Mouse (Mus musculus): ENCODE data around the gene Clk1. TPM values are rescaled to one million over a fixed set of nuclear protein-coding genes. Genes with fewer than 3 reads are reported as not detected.
"Not testable (repeated sequence)": the region's sequence is repeated elsewhere in the genome, so short reads cannot be mapped to it uniquely, and the experiment has no call there.

Gene Clk1
- total RNA-seq, 4 experiments from 2014 or later, result 129 to 171 (median 145) TPM

DNA sequence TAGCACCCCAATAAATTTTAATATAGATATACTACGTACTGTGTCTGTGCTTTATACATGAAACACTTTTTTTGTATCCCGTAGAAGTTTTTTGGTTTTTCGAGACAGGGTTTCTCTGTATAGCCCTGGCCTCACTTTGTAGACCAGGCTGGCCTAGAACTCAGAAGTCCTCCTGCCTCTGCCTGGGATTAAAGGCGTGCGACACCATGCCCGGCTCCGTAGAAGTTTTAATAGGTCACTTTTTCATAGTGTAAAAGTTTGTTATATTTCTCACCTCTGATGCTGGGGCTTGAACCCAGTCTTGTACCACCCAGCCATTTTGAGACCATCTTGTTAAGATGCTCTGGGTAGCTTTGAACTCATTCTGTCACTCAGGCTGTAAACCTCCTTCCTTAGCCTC is 16.5 kb downstream of the Clk1 start:
- DNase-seq (ENCODE audit: low spot score in 2 of 2), result no peak

DNA sequence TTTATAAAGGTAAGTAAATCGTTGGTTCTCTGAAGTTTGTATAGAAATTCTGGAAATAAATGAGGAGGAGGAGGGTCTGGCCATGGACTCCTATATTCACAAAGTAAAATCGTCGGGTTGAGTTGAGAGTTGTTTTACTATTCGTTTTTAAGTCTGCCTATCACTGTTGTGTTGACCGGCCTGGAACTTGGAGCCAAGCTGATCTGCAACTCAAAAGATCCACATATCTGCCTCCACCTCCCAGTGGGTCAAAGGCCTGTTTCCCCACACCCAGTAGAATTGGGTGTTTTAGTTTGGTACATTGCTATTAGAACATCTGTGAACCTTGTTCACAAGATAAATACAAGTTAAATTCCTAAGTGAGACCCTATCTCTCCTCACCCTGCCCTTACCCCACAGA is 20.1 kb downstream of the Clk1 start:
- DNase-seq (ENCODE audit: low spot score in 2 of 2), result no peak

DNA sequence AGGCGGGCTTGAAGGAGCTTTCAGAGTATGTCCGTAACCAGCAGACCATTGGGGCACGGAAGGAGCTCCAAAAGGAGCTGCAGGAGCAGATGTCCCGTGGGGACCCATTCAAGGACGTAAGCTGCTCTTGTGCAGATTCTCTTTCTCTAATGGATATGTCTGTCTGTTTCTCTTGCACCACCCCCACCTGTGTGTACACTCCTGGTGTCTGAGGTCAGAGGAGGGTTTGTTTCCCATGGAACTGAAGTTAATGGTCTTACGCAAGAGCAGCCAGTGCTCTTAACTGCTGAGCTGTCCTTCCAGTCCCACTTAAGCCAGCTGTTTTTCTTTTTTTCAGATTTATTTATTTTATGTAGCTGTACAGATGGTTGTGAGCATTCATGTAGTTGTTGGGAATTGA is 22.5 kb downstream of the Clk1 start:
- no peak for DNase-seq (ENCODE audit: low spot score in 2 of 2)

DNA sequence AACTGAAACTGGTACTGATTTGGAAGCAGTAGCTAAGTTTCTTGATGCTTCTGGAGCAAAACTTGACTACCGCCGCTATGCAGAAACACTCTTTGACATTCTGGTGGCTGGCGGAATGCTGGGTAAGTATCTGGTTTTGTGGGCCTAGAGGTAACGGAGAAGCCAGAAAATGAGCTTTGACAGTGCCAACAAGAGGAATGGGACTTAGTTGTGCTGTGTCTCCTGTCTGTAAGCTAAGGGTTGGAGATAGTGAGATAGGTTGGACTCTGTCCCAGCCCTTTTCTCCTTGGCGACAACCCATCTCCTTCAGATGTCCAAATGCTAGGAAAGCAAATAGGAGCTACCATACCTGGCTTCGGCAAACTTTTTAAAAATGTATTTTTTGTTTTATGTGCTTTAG is 26.1 kb downstream of the Clk1 start:
- DNase-seq (ENCODE audit: low spot score in 2 of 2), result no peak

DNA sequence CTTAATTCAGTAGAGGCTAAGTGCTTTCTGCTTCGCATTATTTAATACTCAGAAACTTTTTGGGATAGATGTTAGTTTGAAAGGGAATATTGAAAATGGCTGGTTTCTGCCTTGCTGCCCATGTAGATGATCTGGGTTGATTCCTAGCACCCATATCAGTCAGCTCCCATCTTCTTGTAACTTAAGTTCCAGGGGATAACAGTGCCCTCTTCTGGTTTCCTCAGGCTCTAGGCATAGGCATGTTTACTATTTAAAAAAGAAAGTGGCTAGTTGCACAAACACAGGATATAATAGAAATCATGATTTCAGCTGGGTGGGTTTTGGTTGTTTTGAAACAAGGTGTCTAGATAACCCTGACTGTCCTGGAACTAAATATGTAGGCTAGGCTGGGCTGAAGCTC is 27.7 kb downstream of the Clk1 start:
- no peak for DNase-seq (ENCODE audit: low spot score in 2 of 2)

DNA sequence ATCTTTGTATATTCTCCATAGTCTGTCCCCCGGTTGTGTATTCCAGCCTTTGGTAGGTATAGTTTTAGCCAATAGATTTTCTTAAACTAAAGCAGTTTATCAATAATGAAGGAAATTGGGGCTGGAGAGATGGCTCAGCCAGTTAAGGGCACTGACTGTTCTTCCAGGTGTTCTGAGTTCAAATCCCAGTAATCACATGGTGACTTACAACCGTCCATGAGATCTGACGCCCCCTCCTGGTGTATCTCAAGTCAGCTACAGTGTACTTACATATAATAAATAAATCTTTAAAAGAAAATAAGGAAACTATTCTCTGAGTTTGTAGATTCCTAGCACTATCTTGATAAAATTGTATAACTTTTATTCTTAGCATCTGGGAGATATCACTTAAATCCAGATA is 28.5 kb downstream of the Clk1 start:
- no peak for DNase-seq (ENCODE audit: low spot score in 2 of 2)

DNA sequence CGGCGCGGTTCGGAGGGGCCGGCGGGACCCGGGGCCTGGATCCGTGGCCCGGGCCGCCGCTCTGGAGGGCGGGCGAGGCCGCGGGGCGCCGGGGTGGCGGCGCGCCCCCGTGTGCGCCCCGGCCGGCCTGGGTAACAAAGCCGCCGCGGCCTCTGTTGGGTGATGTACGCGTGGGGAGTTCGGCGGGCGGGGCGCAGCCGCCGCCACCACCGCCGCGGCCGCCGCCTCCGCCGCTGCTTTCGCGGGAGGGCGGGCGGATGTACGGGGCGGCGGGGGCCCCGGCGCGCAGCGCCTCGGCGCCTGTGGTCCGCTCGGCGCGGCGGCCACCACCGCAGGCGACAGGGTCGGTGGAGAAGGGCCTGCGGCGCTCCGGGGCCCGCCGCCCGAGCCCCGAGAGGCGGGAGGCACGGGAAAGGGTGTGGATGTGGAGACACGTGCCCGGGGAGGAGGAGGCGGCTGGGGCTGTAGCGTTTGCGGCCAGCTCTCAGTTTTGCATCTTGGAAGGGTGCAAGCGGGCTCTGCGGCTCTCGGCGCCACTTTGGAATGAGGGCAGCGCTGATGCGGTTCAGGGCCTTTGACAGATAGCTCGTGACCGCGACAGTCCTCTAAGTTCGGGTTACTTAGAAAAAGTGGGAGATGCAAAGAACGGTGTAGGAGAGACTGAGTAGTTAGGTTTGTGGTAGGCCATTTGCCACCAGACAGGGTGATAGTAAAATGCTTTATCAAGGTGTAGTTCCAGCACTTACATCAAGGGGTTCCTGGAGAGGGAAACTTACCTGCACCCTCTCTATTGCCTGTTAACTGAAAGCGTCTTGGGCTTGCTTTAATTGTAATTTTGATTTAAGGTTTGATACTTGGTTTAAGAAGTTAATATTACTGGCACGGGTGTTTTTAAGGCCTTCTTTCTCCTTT is 30.3 kb downstream of the Clk1 start:
- DNase-seq (ENCODE audit: low spot score in 2 of 2), result peak; percentile 26 to 41

DNA sequence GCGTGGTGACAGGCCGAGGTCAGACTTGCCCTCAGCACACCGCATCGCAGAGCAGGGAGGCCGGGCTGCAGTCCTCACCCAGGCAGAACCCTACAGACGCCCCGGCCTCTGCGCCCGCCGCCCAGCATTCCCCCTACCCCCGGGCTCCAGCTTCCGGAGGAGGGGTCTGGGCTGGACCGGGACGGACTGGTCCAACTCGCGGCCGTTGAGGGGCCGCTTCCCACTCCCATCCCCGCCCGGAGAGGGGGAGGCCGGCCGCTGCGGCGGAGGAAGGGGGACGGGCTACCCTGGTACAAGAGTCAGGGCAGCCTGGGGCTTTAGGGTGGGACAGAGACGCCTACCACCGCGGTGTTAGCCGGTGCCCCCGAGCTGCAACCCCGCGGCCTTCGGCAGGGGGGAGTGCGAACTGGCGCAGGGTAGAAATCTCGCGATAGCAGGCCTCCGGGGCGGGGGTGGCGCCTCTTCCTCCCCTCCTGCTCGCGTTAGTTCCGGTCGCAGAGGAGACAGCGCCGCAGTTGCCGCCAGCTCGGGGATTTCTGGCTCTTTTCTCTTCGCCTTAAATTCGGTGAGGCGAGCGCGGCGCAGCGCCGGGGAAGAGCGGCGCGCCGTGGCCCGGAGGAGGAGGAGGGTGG is 31.1 kb downstream of the Clk1 start, which contains the start of gene Bzw1:
Gene Bzw1, plus strand, starts transcription at position 247 of the 632 bp plus-strand sequence.
- peak; percentile 80 to 91 for DNase-seq (ENCODE audit: low spot score in 2 of 2)

DNA sequence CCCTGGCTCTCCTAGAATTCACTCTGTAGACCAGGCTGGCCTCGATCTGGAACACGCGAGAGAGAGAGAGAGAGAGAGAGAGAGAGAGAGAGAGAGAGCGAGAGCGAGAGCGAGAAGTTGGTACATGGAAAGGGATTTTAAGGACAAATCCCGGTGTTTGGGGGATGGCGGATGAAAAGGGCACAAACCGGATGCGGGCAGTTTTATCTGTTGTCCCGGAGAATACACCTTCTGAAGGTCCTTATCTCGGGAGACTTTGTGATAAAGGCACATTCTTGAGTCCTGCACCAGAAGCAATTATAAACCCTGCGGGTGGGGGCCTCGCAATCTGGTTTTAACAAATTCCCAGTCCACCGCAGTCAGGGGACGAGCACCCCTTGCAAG is 31.6 kb downstream of the Clk1 start:
- peak in 1 of 2 experiments; percentile 13 for DNase-seq (ENCODE audit: low spot score in 2 of 2)

DNA sequence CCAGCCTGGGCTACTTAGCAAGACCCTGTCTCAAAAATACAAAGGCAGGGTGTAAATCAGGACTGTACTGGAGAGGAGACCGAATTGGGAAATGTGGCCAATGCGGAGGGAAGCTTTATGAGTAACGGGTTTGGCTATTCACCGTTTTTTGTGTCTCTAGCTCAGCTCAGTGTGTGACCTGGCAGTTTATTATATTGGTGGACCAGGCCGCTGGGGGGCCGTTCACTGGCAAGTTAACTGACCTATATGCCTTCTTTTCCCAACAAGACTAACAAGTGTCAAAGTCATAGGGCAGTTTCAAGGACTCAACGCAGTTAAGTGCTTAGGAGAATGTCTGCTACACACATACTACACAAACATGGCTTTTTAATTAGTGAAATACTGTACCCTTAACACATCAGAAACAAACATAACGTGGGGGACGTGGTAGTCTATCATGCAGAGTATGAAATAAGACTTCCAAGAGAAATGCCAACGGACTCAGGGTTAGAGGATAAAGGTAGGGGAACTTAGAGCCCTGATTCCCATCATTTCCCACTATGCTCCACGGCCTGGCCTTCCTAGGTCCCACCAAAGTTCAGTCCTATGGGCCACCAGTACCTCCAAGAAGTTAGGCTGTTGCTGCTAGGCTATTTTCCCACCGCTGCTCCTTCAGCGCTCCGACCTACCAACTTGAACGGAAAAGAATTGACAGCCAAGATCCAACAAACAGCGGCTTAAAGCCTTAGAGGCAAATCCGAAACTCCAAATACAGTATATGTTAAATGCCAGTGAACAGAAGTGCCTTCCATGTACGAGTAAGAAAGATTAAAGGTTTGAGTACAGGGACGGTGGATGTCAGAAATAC is 32.2 kb downstream of the Clk1 start:
- DNase-seq (ENCODE audit: low spot score in 2 of 2), result no peak

DNA sequence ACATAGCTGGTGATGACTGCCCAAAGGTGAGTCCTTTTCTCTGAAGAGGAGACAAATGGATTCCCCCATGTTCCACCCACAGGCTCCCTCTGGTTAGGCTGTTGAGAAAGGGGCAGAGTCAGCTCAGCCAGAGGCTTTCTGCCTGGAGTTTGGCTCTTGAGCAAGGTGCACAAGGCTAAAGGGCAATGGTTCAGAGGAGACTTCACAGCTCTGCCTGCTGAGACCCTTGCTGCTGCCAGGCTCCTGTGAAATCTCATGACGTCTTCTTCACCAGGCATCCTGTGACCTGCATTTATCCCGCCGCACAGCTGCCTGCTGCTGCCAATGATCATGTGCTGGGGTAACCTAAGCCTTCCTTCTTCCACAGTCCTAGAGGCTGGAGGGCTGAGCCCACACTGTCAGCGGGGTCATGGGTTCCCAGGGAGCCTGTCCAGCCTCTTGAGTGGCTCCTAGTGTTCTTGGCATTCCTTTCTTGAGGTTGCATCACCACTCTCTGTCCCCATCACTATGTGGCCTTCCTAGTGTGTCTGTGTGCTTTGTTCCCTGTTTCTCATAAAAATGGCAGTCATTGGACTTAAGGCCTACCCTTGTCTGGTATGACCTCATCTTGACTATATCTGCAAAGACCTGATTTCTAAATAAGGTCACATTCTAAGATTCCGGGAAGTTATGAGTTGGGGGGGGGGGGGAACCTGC is 41.1 kb downstream of the Clk1 start:
- no peak for DNase-seq (ENCODE audit: low spot score in 2 of 2)

DNA sequence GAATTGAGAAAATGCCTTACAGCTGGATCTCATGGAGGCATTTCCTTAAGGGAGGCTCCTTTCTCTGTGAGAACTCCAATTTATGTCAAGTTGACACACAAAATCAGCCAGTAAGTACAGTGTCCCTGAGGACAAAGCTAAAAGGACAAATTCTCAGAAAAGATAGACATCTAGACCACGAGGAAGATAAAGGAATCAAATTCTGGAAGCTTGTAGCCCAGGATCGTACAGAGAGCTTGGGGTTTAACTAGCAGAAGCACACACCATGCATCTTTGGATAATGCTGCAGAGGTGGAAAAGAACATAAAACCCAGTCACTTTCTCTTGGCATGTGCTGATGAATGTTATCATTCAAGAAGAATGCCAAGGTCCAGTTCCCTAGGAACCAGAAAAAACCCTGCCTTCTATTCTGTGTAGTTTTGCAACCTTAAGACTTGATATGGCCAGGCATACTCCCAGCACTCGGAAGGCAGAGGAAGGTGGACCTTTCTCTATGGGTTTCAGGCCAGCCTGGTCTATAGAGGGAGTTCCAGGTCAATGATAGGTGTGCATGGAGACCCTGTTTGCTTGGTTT is 48.2 kb downstream of the Clk1 start:
- DNase-seq (ENCODE audit: low spot score in 2 of 2), result no peak

DNA sequence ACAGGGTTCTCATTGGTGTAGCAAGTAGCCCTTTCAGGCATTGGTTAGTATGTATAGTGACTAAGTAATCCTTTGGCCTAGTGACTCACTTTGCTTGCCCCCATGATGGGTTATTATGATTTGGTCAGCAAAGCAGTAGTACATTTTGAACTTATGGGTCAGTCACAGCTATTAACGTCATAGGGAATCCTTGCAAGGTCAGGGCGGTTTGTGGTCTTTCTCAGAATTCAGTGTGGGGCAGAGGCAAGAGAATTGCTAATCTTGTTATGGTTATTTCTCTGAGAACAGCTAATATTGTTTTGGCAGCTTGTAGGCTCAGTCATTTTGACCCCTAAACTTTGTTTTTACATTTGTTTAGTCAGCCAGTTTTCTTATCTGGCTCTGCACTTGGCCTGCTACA is 49.6 kb downstream of the Clk1 start:
- DNase-seq (ENCODE audit: low spot score in 2 of 2), result not testable (repeated sequence)

DNA sequence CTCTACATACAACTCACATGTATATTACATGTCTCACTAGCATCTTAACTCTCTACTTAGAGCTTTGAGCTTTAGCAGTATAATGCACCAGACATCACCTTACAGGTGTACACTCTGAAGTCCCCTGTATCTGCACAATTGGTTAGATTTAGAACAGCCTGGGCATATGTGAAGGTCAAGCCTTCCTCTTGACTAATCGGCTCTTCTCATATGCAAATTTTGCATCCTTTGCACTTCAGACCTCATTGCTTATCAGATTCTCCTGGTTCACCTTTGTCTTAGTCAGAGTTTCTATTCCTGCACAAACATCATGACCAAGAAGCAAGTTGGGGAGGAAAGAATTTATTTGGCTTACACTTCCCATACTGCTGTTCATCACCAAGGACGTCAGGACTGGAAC is 54.1 kb downstream of the Clk1 start:
- no peak for DNase-seq (ENCODE audit: low spot score in 2 of 2)

DNA sequence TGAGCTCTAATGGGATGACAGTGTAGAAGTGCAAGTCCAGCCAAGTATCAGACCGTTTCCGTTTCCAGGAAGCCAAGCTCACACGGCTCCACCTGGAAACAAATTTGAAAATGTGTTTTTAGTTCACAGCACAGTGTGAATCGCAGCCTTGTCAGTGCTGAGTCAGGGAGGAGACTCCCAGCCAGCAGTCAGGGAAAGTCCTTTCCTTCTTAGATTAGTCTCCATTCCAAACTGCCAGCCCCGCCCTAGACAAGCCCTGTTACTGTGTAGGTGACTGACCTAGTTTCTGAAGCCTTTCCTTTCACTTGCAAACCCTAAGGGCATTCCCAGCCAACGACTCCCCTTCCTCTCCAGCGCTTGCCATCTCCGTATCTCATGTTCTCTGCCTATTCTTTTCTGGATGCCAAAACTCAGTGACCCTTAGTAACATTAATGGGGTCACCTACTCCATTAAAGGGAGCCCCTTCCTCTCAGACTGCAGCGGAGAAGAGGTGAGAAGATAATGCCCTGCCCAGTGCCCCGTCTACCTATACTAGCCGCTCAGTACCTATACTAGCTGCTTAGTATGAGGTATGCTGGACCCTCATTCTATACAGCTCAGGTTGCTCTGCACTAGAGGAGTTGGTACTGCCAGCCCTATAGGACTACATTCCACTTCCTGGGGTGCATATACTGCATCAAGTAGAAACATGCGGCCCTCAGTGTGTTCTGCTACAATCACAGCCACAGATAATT is 57.0 kb downstream of the Clk1 start:
- no peak for DNase-seq (ENCODE audit: low spot score in 2 of 2)

DNA sequence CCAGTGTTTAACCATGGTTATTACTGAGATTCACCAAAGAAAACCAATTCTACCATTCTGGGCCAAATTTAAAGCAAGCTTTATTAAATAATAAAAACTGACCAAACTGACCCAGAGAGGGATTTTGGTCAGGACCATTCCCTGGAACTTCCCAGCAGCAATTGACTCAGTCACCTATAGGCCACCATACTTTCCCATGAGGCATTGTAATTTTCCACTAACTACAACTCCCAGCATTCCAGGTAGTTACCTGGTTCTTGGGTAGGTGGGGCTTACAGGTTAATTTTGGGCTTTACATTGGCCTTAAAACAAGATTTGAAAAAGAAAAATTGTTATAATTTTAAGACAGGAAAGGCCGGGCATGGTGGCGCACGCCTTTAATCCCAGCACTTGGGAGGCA is 58.0 kb downstream of the Clk1 start:
- DNase-seq (ENCODE audit: low spot score in 2 of 2), result no peak

DNA sequence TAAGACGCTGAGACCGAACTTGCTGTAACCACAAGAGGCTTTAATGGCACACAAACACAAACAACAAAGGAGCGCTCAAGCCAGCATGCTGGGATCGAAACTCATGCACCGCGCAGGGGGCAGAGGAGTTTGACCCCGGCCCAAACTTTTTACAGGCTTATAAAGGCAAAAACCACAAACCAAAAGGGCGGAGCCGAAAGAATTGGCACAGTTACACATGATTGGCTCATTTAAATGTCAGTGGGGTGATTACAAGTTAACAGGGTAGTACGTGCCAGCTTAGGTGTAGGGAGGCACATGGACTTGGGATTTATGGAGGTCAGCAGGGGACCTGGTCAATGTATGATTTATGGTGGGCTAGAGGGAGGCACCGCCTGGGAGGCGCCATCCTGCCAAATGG is 59.3 kb downstream of the Clk1 start:
- no peak for DNase-seq (ENCODE audit: low spot score in 2 of 2)

DNA sequence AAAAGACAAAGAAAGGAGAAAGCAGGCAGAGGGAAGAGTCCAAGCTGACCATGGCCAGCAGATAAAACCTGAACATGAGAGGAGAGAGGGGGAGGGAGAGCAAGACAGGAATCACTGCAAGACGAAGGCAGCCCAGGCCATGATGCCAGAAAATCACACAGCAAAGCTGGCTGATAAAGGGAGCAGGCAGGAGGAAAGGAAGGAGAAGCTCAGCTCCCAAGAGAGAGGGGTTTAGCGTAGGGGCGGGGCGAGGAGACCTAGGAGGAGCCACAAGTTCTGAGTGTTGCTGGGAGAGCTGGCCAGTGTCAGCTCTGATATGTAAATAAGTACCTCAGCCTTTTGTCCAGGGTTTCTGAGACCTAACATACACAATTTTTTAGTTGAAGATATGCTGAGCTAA is 61.6 kb downstream of the Clk1 start:
- DNase-seq (ENCODE audit: low spot score in 2 of 2), result no peak

Measured in layer of hippocampus, adult 8-10 months (tissue).